Mouse (Mus musculus) urinary bladder, postnatal 14 days (tissue): ENCODE data around the gene Trak1.

Experiments
- DNase-seq: peaks from one replicate; pipeline ENCODE4 v3.0.0; 2021; ENCODE audit warnings: low spot score

The Trak1 gene

DNA sequence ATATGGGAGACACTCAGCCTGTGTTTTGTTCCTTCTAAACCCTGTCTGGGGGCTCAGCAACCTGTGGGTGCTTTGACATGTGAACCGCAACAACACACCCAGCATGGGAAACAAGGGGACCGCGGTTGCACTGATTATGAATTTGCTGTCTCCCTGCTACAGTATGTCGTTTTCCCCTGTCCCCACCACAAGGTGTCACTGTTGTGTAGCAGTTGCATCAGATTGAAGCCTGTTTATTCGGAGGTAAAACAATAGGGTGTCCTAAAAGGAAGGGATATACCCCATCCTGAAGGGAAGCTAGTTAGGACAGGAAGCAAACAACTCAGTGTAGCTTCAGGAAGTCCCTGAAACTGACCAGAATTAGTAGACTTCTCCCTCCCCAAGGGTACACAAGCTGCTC is 182.2 kb downstream of the Trak1 start:
- peak; percentile 71 for DNase-seq

DNA sequence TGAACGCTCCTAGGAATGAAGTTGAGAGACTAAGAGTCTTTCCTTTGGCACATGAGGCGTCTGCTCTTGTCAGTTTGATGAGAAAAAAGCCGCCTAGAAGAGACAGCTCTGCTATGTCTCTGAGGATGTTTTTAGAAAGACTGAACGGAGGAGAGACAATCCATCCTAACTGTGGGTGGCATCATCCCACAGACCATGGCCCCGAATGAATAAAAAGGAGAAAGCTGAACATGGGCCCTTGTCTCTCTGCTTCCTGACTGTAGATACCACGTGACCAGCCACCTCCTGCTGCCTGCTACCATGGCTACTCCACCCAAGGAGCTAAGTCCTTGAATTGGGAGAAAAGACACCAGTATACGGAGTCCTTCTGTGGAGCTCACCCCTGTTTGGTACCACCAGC is 189.9 kb downstream of the Trak1 start:
- no peak for DNase-seq

DNA sequence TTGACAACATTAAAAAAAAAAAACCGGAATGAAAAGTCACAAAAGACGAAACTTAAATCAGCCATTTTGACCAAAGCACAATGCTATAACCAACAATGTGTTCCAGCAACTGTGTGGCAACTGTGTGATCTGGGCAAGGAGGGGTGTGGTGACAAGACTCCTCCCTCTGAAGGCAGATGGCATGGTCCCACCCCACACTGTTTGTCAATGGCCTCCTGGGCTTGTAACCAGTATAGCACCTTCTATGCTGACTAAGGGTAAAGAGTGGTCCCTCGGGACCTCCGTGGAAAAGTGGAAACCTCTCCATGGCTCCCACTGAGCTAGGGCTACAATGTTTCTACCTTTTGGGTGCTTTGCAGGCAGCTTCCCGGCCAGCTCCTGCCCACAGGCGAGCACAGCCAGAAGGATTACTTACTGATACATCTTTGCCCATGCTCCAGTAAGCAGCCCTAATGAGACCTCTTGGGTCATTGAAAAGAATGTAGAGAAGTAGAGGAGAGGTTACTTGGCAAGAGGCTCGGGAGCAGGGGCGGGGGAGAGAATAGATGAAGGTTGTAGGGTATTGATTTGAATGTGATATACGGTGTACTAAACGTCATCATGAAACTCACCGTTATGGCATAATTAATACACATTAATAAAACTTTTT is 194.4 kb downstream of the Trak1 start:
- no peak for DNase-seq

DNA sequence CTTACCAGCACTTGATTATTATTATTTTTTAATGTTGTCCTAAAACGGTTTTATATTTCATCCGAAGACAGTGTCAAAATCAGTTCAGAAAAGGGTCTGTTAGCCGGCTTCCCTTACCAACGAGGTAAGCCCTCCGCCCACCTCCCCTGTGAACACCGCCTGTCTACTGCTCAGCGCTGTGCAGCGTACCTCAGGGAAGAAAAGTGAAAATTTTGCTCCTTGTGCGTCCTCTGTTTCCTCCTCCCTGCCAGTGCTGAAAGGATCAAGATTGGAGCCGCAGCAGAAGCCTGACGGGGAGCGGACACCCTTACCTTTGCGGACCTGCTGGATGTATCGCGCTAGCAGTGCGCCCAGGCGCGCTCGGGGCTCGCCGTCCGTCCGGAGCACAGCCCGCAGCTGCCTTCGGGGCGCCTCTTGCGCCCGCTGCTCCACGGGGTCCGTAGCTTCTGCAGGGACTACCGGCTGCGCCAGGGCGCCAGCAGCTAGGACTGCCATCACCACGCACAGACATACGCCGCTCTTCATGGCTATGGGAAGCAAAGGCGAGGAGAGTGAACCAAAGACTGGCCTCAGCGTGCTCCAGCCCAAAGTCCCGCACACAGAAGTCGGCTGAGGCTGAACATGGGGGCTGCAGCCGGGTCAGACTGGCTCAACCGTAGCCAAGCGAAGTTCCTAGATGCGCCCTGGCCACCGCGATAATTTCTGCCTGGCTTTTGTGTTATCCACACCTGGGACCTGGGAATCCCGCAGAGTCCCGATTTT is 196.9 kb downstream of the Trak1 start:
- DNase-seq: no peak

DNA sequence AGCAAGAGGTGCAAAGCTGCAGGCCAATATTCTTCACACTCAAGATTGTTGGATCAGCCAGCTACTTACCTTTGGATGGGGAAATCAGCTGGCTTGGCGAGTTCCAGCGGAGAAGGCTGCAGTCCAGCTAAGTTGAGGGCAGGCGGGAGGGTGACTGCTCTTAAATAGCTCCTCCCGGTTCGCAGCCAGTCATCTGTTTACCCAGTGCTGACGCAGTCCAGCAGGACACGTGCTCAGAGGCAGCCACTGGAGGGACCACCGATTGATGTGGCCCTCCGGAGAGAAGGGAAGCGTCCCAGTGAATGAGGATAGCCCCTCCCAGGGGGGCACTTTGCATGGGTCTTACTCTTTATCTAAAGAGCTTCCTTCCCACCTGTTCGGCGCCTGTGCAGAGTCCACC is 198.2 kb downstream of the Trak1 start, which contains the start of gene Cck:
Cck (minus strand) TSS at position 166 of the 400 bp plus-strand sequence.
- peak; percentile 41 for DNase-seq

DNA sequence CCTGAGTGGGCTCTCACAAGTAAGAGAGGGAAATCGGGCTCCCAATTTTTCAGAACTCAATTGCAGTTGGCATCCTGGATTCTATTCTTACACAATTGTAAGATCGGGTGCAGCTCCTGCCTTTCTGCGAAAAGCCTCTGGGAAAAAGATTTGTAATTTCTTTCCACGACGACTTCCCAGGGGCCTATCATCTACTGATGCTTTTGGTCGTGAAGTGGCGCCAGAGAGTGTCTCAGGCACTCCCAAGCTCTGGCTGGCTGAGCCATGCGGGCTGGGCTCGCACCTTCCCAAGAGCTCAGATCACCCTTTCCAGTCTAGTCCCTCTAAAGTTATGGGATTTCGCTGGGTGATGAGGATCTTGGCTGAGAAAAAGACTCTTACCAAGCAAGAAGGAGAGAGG is 198.8 kb downstream of the Trak1 start:
- DNase-seq: no peak

DNA sequence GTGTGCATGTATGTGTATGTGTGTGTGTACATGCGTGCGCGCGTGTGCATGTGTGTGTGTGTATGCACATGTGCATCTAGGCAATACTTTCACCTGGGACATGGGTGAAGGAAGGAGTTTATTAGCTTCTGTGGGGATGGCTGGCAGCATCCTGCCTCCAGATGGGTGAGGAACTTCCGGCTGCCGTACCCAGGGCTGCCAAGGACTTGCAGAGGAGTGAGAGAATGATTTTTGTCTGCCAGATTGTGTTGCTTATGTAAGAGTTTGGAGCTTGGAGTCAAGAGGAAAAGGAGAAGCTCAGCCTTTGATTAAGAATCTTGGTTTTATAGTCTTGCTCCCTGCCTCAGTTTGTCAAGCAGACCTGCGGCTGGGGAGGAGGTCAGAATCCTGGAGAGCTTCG is 208.0 kb downstream of the Trak1 start:
- DNase-seq: no peak

DNA sequence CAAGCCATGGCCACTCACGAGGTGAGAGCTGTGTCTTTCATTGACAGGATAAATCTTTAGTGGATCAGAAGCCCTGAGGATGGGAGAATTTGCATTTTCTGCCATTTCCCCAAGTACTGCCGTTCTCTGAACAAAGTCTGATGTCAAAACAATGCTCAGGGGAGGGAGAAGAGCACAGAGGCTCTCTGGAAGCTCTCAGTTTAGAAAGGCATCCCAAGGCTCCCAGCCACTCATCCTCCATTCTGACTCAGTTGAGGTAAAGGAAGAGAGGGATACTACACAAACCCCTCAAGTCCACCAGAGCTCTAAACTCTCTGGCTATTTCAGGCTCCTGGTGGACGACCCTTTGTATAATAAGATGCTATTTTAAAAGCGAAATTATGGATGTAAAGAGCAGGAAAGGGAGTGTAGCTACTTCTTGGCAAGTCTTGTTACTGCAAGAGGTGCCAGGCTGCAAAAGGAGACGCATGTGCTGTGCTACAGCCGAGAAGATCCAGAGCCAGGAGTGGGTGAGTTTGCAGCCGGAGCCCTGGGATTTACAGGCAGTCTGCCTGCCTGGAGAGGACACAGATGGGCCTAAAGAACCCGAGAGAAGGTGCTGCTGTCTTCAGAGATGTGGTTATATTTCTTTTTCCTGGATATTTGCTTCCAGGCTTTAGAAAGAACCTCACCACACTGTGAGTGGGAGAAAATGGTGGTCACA is 209.3 kb downstream of the Trak1 start:
- DNase-seq: no peak

DNA sequence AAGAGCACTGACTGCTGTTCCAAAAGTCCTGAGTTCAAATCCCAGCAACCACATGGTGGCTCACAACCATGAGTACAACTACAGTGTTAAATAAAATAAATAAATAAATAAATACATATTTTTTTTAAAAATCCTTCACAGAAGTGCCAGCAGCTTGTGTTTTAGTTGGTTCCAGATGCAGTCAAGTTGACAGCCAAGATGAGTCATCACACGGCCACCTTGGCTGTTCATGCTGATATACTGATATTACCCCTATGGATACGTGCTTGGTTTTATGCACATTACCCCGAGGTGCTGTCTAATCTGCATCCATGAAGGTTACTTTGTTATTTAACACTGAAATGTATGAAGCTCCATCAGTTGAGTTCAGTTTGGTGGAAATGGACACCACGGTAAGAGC is 214.6 kb downstream of the Trak1 start:
- DNase-seq: no peak

DNA sequence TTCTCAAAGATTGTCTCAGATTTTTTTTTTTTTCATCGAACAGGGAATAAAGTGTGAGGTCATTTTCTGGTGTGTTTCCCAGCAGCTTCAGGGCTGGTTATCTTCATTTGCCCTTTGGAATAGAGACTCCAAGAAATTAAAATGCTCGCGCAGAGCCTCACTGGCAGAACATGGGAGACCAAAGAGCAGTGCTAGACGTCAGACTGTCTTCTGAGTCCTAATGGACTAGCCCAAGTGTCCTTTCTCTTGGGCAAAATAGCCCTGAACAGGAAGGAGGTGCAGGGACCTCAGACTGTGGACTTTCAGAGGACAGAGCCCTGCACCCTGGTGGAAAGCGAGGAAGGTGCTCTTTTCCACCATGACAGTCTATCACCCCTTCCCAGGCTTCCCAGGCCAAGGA is 217.2 kb downstream of the Trak1 start:
- no peak for DNase-seq

DNA sequence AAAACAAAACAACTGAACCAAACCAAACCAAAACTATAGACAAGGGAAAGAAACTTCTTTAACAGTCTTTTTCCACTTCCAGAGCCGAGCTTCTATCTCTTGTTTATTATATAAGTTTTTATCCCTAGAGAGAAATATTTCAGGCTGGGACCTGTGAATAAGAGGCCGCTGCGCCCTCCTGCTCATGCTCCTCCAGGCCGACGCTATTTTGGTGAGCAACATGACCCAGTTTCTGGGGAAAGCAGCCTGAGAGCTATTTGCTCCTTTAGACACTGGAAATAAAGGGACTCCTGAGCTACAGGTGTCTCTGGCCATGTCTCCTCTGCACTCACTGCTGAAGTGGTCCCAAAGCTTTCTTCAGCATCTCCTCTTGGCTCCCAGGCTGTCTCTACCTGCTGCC is 222.7 kb downstream of the Trak1 start:
- DNase-seq: no peak
